Mouse (Mus musculus): ENCODE data around the gene Xrcc1.
"Not testable (repeated sequence)": the region's sequence is repeated elsewhere in the genome, so short reads cannot be mapped to it uniquely, and the experiment has no call there.

Gene Xrcc1

GRCm38 (mm10) chr7:24546068-24546614, at the start of gene Xrcc1, which contains the start of gene Pinlyp:
Gene Xrcc1 (plus strand): TSS chr7:24546289.
Gene Pinlyp (minus strand): TSS chr7:24546118.
- no peak for DNase-seq (ENCODE audit: low spot score in 2 of 2)

DNA sequence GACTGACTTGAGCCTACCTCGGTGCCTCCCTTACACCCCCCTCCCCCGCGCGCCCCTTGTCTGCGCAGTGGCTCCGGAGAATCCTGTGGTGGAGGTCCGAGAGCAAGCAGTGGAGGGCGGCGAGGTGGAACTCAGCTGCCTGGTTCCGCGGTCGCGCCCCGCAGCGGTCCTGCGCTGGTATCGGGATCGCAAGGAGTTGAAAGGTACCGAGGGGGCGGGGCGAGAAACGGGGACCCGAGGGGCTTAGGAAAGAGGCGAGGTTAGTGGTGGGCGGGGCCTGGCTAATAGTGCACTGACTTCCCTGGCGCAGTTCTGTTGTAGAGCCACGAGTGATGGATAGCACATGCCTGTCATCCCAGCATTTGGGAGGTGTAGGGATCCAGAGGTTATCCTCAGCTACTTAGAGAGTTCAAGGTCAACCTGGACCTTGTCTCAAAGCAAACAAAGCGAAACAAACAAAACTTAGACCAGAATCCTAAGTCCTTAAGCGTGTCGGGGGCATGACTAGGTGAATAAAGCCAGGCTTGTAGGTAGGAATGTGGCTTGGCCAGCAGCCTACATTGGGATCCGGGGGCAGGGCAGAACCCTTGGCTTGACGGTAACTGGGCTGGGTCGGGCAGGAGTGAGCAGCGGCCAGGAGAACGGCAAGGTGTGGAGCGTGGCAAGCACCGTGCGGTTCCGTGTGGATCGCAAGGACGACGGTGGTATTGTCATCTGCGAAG, 46.1 kb upstream of the Xrcc1 start:
- no peak for DNase-seq (ENCODE audit: low spot score in 2 of 2)

- peak; percentile 54 to 82 for DNase-seq (ENCODE audit: low spot score in 2 of 2)
Observed at GRCm38 (mm10) chr7:24500929-24501328, 45.2 kb upstream of the Xrcc1 start.

GRCm38 (mm10) chr7:24501492-24501891, 44.6 kb upstream of the Xrcc1 start:
- DNase-seq (ENCODE audit: low spot score in 2 of 2): peak; percentile 57 to 80

DNA sequence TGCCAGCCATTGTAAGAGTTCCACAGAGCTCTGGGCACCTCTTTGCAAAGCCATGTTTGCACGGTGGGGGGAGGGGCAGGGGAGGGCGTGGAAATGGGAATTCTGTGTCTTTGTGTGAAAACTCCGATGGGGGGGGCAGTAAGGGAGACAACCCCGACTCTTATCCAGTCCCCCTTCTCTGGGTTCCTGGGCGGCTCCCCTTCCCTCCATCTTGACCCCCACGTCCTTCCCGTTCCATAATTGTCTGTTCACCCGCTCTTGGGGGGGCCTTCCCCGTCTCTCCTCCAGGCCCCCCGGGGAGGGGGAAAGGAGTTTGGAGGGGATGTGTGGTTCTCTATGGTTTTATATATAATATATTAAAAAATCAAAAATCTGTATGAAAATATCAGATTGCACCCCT, 42.1 kb upstream of the Xrcc1 start:
- DNase-seq (ENCODE audit: low spot score in 2 of 2): no peak

DNA sequence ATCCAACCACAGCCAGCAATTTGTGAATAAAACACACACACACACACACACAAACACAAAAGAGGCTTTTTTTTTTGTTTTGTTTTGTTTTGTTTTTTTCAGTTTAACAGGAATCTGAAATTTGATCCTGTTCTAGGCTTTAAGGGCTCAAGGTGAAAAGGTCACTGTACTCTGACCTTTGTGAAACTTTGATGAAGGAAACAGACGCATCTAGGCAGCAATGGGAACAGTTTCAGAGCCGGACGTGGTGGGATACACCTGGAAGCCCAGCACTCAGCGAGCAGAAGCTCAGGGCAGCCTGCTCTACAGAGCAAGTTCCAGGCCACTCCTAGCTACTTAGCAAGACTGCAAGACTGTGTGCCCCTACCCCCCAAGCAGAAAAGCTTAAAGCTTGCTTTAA, 41.2 kb upstream of the Xrcc1 start:
- no peak for DNase-seq (ENCODE audit: low spot score in 2 of 2)

GRCm38 (mm10) chr7:24505447-24506064, 40.5 kb upstream of the Xrcc1 start:
- no peak for DNase-seq (ENCODE audit: low spot score in 2 of 2)

DNA sequence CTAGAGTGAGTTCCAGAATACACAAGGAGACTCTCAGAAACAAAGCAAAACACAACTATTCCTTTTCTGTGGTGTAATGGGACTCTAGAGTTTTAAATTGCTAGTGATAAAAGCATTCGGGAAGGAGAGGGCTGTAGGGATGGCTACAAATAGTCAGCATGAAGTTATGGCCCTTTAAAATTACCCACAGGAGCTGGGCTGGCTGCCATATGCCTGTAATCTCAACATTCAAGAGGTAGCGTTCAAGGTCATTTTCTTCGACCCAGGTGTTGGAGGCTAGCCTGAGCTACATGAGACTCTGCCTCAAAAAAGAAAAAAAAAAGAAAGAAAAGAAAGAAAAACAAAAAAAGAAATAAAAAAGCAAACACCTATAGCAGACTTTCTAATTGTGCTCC, 40.0 kb upstream of the Xrcc1 start:
- no peak for DNase-seq (ENCODE audit: low spot score in 2 of 2)

- DNase-seq (ENCODE audit: low spot score in 2 of 2): no peak
Observed at GRCm38 (mm10) chr7:24506476-24506837, 39.6 kb upstream of the Xrcc1 start.

- peak; percentile 74 to 89 for DNase-seq (ENCODE audit: low spot score in 2 of 2)
Observed at GRCm38 (mm10) chr7:24506838-24507725, 39.0 kb upstream of the Xrcc1 start, which contains the start of gene Zfp428. Gene Zfp428 (plus strand): TSS chr7:24507006.

GRCm38 (mm10) chr7:24507726-24508114, 38.4 kb upstream of the Xrcc1 start:
- no peak for DNase-seq (ENCODE audit: low spot score in 2 of 2)

DNA sequence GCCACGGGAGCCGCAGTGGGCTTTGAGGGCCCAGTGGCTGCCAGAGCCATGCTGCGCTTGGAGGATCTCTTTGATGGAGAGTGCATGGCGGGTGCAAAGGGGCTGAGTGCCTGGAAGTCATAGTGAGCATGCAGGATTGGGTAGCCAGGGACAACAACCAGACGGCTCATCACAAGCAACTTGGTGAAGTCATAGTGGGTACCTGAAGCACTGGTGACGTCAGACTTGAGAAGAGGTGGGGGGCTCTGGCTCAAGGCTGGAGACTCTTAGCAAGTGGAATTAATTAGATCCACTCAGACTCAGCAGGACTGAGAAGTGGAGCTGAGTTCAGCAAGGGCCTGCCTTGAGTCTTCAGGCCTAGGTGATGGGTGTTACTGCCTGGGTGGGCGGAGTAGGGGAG, 33.7 kb upstream of the Xrcc1 start, which contains the start of gene AC161166.1:
TSS of gene AC161166.1 (minus strand) at position 101 of the 400 bp plus-strand sequence.
- no peak for DNase-seq (ENCODE audit: low spot score in 2 of 2)

- DNase-seq (ENCODE audit: low spot score in 2 of 2): peak in 1 of 2 experiments; percentile 39
Observed at GRCm38 (mm10) chr7:24516319-24516718, 29.8 kb upstream of the Xrcc1 start.

DNA sequence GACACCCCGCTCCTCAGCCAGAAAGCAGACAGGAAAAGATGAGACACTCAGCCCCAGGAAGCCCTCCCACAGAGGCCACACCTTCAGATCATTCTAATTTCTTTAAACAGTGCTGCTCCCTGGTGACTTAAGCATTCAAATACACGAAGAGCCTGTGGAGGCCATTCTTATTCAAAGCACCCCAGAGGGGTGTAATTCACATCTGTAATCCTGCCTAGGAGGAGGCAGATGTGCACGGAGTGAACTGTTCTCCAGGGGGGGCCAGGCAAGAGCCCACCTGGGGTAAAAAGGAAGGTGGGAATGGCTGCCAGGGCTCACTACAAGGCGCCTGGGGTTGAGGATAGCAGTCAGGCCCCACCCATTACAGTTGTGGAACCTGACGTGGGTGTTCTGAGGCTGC, 29.0 kb upstream of the Xrcc1 start:
- no peak for DNase-seq (ENCODE audit: low spot score in 2 of 2)

DNA sequence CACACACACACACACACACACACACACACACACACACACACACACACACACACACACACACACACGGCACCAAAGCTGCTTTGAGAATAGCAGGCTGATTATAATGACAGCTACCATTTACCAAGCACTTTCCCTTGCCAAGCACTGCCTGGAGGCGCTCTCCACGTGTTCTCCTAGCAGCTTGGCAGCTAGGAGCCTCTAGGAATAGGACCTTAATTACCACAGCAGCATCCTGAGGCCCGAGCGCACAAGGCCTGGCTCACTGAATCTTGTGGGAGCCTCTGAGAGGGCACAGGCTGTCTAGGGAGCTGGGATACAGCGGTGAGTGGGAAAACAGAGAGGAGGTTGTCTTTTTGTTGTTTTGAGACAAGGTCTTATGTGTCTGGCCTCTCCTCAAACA, 28.4 kb upstream of the Xrcc1 start:
- DNase-seq (ENCODE audit: low spot score in 2 of 2): no peak

DNA sequence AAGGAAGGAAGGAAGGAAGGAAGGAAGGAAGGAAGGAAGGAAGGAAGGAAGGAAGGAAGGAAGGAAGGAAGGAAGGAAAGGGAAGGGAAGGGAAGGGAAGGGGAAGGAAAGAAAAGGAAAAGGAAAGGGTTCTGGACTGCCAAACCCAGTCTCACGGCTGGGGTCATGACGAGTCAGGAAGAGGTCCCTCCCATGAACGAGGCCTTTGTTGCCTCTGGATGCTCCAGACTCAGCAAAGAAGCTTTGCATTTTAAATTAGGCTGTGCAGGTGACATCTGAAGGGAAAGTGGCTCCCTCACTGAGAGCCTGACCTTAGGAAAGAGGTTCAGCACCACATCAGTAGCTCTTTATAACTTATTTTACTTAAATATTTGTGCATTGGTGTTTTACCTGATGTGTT, 27.0 kb upstream of the Xrcc1 start:
- DNase-seq (ENCODE audit: low spot score in 2 of 2): no peak

DNA sequence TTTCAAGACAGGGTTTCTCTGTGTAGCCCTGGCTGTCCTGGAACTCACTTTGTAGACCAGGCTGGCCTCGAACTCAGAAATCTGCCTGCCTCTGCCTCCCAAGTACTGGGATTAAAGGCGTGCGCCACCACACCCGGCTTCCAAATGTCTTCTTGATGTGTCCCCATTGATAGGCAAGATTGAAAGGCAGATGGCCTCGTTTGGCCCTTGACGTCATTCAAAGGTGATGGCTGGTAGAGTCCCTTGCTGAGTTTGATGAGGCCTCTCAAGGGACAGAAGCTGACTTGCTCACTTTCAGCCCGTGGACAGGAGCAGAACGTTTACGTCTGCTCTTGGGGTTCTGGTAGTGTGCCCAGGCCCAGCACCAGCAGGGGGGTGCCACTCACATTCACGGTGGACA, 26.0 kb upstream of the Xrcc1 start:
- not testable (repeated sequence) for DNase-seq (ENCODE audit: low spot score in 2 of 2)

DNA sequence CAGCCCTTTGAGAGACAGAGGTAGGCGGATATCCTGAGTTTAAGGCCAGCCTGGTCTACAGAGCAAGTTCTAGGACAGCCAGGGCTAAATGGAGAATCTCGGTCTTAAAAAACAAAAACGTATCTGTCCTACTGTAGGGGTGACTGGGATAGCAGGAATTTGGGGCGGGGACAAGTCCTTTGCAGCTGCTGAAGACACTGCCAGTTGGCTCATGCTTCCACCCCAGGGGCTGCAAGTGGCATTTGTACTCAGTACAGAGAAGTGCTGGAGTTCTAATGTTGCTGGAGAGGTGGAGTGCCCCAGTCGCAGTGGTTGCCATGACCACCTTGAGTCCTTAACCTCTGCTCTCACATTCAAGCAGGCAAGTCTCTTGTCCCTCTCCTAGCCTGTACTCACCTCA, 23.3 kb upstream of the Xrcc1 start:
- DNase-seq (ENCODE audit: low spot score in 2 of 2): no peak

DNA sequence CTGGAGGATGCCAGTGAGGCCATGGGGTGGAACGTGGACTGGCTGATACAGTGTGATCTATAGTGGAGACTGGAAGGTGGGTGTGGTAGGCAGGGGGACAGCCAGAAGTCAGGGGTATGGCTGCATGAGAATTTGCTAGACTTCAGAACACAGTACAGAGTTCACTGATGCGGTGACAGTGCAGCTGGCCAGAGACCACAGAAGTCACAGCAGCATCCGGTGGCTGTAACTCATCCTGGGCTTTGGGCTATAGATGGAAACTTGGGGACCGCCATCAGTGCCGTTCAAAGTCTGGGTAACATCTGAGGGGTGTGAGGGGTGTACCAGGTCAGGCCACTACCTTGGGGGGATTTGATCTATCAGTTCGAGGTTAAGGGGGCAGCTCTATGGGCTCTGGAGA, 22.4 kb upstream of the Xrcc1 start:
- DNase-seq (ENCODE audit: low spot score in 2 of 2): no peak

DNA sequence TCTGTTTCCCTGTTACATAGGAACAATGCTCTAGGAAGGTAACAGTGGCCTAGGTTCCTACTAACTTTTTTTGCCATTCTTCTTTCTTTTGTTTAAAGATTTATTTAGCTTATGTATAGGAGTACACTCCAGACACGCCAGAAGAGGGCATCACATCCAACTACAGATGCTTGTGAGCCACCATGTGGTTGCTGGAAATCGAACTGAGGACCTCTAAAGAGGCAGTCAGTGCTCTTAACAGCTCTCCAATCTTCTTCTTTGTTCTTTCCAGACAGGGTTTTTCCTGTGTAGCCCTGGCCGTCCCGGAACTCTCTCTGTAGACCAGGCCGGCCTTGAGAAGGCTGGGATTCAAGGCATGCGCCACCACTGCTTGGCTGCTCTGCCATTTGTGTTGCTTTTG, 21.1 kb upstream of the Xrcc1 start:
- no peak for DNase-seq (ENCODE audit: low spot score in 2 of 2)

DNA sequence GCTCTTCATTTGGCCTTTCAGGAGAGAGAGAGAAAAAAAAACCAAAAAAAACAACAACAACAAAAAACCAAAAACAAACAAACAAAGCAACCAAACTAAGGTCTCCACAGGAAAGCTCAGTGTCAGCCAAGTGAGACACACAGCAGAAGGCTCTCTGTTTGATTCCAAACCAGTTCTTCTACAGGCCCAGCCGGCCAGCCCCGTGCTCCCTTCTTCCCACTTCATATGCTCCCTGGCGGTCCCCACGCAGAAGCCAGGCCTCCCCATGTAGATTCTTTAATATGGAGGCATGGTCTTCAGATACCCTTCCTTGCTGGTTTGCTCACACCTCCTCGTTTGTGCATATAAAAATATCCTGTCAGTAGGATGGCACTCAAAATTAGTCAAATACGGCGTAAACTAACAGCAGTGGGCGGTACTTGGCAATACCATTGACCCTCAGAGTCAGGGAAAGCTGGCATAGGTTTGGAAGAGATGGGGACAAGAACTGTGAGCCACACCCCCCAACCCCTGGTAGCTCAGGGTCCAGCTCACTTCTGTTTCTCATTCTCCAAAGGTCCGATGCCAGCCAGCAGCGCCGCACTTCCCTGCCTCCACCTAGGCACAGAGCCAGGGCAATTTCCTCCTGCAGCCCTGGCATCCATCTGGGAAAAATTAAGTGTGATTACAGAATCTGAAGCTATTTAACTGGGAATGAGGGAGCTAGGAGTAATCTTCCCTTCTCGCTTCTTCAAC, 20.2 kb upstream of the Xrcc1 start:
- no peak for DNase-seq (ENCODE audit: low spot score in 2 of 2)

Data from spleen, postnatal 4 days (tissue).